ENCODE assay signal across 9 mouse cellular contexts in genomic region chr14:20478385-20478784, GRCm38 (mm10). TPM values are rescaled to one million over a fixed set of nuclear protein-coding genes. Genes with fewer than 3 reads are reported as not detected.
A peak's percentile ranks its signal among the peaks of the same experiment; 100 is the strongest.
DNase-seq lines count a peak whose midpoint lies in the region; ATAC-seq and TF ChIP-seq lines count a peak whose summit lies in the region.
"Had no signal": no experiment of that assay in that cellular context is flagged by ENCODE, and none has a peak within 500 bp of the region (broad histone marks: within the 10 kb centered on the region; RNA-seq: fewer than 3 reads in every experiment).

No protein-coding gene starts in this region.

- peaks cover 7% of the 10 kb centered on the region; the same call in 1 of the 2 replicates for H3K4me1 ChIP-seq in kidney, embryonic 15.5 days
- H3K4me1 ChIP-seq in bone marrow, adult 2 months (ENCODE audit: control insufficient read depth, insufficient read depth, low read length): no peaks in the 10 kb centered on the region; the same call in 1 of the 2 replicates
- 0 out of 2 replicates have a peak, but pooled peaks cover 3% of the 10 kb centered on the region for H3K4me1 ChIP-seq in intestine, embryonic 14.5 days (replicated peaks; ENCODE audit: control insufficient read depth, insufficient read depth, low read length)
- 0 out of 2 replicates have a peak, but pooled peaks cover 3% of the 10 kb centered on the region for H3K4me1 ChIP-seq in neural tube, embryonic 13.5 days (replicated peaks)

- H3K9ac ChIP-seq in kidney, embryonic 15.5 days: no peak overlapping the region
- H3K9ac ChIP-seq in intestine, embryonic 14.5 days (ENCODE audit: low read length): no peak overlapping the region
- H3K9ac ChIP-seq in neural tube, embryonic 13.5 days: no peak overlapping the region

- H3K4me2 ChIP-seq in kidney, embryonic 15.5 days: peak overlapping the region; percentile 70
- H3K4me2 ChIP-seq in intestine, embryonic 14.5 days (ENCODE audit: low read length): peak overlapping the region; percentile 81
- peak overlapping the region; percentile 88 for H3K4me2 ChIP-seq in neural tube, embryonic 13.5 days

- no peak for TF ChIP-seq POLR2A in bone marrow, adult 2 months (IDR thresholded peaks at IDR 0.05; ENCODE audit: borderline replicate concordance, control insufficient read depth, low read depth, low read length)

- H3K9me3 ChIP-seq in kidney, embryonic 15.5 days (replicated peaks): no peaks in the 10 kb centered on the region
- H3K9me3 ChIP-seq in intestine, embryonic 14.5 days (ENCODE audit: control insufficient read depth, low read length): no peaks in the 10 kb centered on the region
- no peaks in the 10 kb centered on the region for H3K9me3 ChIP-seq in neural tube, embryonic 13.5 days

- WGBS in kidney, embryonic 15.5 days: 42% methylated on average over 3 of the region's 3 CpGs
- 15% methylated on average over 3 of the region's 3 CpGs for WGBS in bone marrow, adult 2 months
- WGBS in intestine, embryonic 14.5 days: 45% methylated on average over 3 of the region's 3 CpGs
- WGBS in neural tube, embryonic 13.5 days: 55% methylated on average over 3 of the region's 3 CpGs

- H3K4me3 ChIP-seq in kidney, embryonic 15.5 days (replicated peaks): peak overlapping the region; percentile 65
- peak overlapping the region; percentile 45 for H3K4me3 ChIP-seq in bone marrow, adult 2 months (replicated peaks; ENCODE audit: control insufficient read depth, low read depth, low read length)
- H3K4me3 ChIP-seq in intestine, embryonic 14.5 days (ENCODE audit: low read depth, low read length): peak overlapping the region; percentile 65
- H3K4me3 ChIP-seq in neural tube, embryonic 13.5 days: no peak overlapping the region

- TF ChIP-seq CTCF in bone marrow, adult 2 months (IDR thresholded peaks at IDR 0.05; ENCODE audit: control insufficient read depth, insufficient read depth, low read length): no peak

- no peak for DNase-seq in kidney, postnatal 14 days
- no peak for DNase-seq in intestine, embryonic 14.5 days (ENCODE audit: low spot score)
- no peak for DNase-seq in adrenal gland, postnatal 14 days
- DNase-seq in cerebellum, postnatal 25 days: no peak
- no peak for DNase-seq in frontal cortex, postnatal 10 days (ENCODE audit: low spot score in 2 of 2)

- no peaks in the 10 kb centered on the region for H3K27me3 ChIP-seq in kidney, embryonic 15.5 days
- H3K27me3 ChIP-seq in intestine, embryonic 14.5 days (replicated peaks; ENCODE audit: control insufficient read depth, insufficient read depth, low read length): no peaks in the 10 kb centered on the region
- H3K27me3 ChIP-seq in neural tube, embryonic 13.5 days: peaks cover 11% of the 10 kb centered on the region; the same call in 1 of the 2 replicates

- ATAC-seq in kidney, embryonic 15.5 days (replicated peaks; ENCODE audit: low FRiP score): no peak
- no peak for ATAC-seq in intestine, embryonic 14.5 days (replicated peaks; ENCODE audit: low FRiP score, low TSS enrichment, low read depth)
- no peak for ATAC-seq in neural tube, embryonic 13.5 days (ENCODE audit: low read depth)
- ATAC-seq: activated CD4-positive, CD25-positive, alpha-beta regulatory T cell, adult 4 months had no signal

- no peaks in the 10 kb centered on the region for H3K36me3 ChIP-seq in kidney, embryonic 15.5 days
- no peaks in the 10 kb centered on the region for H3K36me3 ChIP-seq in intestine, embryonic 14.5 days (ENCODE audit: control insufficient read depth, insufficient read depth, low read length)
- H3K36me3 ChIP-seq in neural tube, embryonic 13.5 days: no peaks in the 10 kb centered on the region

- 0 out of 2 replicates have a peak overlapping the region, but pooled peaks have one; percentile 45 for H3K27ac ChIP-seq in kidney, embryonic 15.5 days
- no peak overlapping the region for H3K27ac ChIP-seq in bone marrow, adult 2 months (ENCODE audit: control insufficient read depth, insufficient read depth, low read depth, low read length, poor library complexity)
- no peak overlapping the region for H3K27ac ChIP-seq in intestine, embryonic 14.5 days (ENCODE audit: low read depth)
- H3K27ac ChIP-seq in neural tube, embryonic 13.5 days (replicated peaks): no peak overlapping the region

RNA-seq across cellular contexts. Expression of gene Anxa7, which starts 1.5 kb away (rescaled TPM):
- polyA plus RNA-seq in kidney, embryonic 15.5 days (2015; fragmentation: Nextera tagmentation; extraction: Ambion mirVana): 38.3 and 39.9 TPM in 2 replicates
- polyA plus RNA-seq in bone marrow, adult 2 months (2011; ENCODE audit: insufficient read depth, insufficient read length, low replicate concordance, missing spikeins): 28.3 and 34.6 TPM in 2 replicates
- 41.4 and 46.2 TPM in 2 replicates for polyA plus RNA-seq in intestine, embryonic 14.5 days (2014; fragmentation: Nextera tagmentation; extraction: Ambion mirVana)
- 16.8 and 17.1 TPM in 2 replicates for polyA plus RNA-seq in neural tube, embryonic 13.5 days (2015; fragmentation: Nextera tagmentation; extraction: Ambion mirVana)
- 67.7 and 72.5 TPM in 2 replicates for total RNA-seq in adrenal gland, postnatal 14 days (2021)

RNA-seq across cellular contexts. Expression of gene Mss51, which starts 18.3 kb away (rescaled TPM):
- polyA plus RNA-seq in kidney, embryonic 15.5 days (2015; fragmentation: Nextera tagmentation; extraction: Ambion mirVana): 0.63 and 1.0 TPM in 2 replicates
- polyA plus RNA-seq in bone marrow, adult 2 months (2011; ENCODE audit: insufficient read depth, insufficient read length, low replicate concordance, missing spikeins): 7.6 and 7.7 TPM in 2 replicates
- polyA plus RNA-seq in intestine, embryonic 14.5 days (2014; fragmentation: Nextera tagmentation; extraction: Ambion mirVana): 0.95 and 1.0 TPM in 2 replicates
- polyA plus RNA-seq in neural tube, embryonic 13.5 days (2015; fragmentation: Nextera tagmentation; extraction: Ambion mirVana): 0.74 and 0.75 TPM in 2 replicates
- total RNA-seq in adrenal gland, postnatal 14 days (2021): 0.74 and 1.1 TPM in 2 replicates

RNA-seq across cellular contexts. Expression of gene Cfap70, which starts 26.4 kb away (rescaled TPM):
- 0.50 and 0.82 TPM in 2 replicates for polyA plus RNA-seq in kidney, embryonic 15.5 days (2015; fragmentation: Nextera tagmentation; extraction: Ambion mirVana)
- polyA plus RNA-seq in bone marrow, adult 2 months (2011; ENCODE audit: insufficient read depth, insufficient read length, low replicate concordance, missing spikeins): 2.5 TPM in 1 of 2 replicates, not detected in the other
- 0.08 and 0.36 TPM in 2 replicates for polyA plus RNA-seq in intestine, embryonic 14.5 days (2014; fragmentation: Nextera tagmentation; extraction: Ambion mirVana)
- polyA plus RNA-seq in neural tube, embryonic 13.5 days (2015; fragmentation: Nextera tagmentation; extraction: Ambion mirVana): 0.81 and 1.2 TPM in 2 replicates
- total RNA-seq in adrenal gland, postnatal 14 days (2021): 1.1 and 2.0 TPM in 2 replicates
- polyA plus RNA-seq: activated CD4-positive, CD25-positive, alpha-beta regulatory T cell, adult 4 months had no signal
